Mouse (Mus musculus): ENCODE results near the gene Tmtc1. TPM values are rescaled to one million over a fixed set of nuclear protein-coding genes. Genes with fewer than 3 reads are reported as not detected.
A peak's percentile ranks its signal among the peaks of the same experiment; 100 is the strongest.

Tmtc1 gene
- total RNA-seq, 4 experiments from 2014 or later, result 52.4 to 83.5 (median 65.3) TPM

DNA sequence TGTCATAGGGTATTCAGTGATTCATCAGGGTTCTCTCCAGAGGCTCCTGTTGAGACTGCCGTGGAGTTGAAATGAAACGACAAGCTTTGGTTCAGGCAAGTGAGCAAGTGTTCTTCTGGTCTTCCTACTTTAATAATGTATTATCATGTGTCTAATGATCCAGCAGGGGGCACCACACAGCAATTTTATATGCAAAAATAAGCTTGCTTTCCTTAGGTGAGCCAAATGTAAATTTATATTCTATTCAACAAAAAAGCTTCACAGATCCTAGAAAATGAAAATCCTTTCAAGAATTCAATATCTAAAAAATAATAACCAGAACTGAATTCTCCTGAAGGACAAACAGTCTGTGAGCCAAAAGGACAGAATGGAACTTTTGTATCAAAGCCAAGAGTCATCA lies 195.6 kb downstream of the Tmtc1 start:
- DNase-seq (ENCODE audit: low spot score in 2 of 2), result peak in 1 of 2 experiments; percentile 11

DNA sequence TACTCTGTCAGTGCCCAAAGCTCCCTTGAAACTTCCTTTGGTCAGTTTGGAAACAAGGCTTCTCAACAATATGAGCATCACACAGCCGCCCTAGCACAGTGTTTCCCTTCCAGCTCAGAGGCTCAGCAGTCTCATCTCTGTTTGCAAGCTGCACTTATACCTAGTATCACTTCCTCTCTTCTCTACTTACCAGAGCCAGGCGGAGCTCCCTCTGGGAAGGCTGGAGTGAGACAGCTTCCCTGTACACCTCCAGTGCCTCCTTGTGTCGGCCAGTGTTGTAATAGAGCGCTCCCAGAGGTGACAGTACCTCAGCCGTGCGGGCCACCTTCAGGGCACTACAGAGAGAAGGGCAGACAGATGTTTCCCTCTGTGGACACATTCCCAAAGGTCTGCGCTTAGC lies 197.6 kb downstream of the Tmtc1 start:
- no peak for DNase-seq (ENCODE audit: low spot score in 2 of 2)

DNA sequence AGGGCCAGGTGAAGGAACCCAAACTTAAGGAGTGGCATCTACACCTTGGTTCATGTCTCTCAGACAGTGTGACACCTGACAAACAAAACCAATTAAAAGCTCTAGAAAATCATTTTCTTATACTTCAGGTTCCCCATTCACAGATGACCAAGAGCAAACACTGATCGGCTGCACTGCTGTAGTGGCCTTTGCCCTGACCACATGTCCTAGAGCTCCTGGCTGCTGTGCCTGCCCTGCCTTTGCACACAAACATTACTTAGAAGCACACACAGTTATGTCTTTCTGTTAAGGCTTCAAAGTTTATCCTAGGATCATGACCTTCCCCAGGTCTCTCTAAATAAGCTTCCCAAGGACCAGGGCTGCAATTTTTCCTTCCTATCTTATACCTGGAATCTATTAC lies 199.4 kb downstream of the Tmtc1 start:
- DNase-seq (ENCODE audit: low spot score in 2 of 2), result no peak

DNA sequence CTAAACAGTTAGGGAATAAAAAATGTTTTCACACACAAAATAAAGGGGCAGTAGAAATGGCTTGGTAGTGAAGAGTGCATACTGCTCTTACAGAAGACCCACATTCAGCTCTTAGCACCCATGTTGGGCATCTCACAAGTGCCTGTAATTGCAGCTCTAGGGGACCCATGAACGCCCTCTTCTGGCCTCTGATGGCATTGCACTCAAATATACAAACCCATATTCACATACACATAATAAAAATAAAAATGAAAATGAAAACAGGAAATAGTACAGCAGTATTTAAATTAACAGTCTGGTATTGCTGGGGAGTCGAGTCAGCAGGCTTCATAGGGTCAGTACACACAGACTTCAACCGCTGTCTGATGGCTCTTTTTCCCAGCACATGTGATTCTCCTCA lies 201.9 kb downstream of the Tmtc1 start:
- no peak for DNase-seq (ENCODE audit: low spot score in 2 of 2)

DNA sequence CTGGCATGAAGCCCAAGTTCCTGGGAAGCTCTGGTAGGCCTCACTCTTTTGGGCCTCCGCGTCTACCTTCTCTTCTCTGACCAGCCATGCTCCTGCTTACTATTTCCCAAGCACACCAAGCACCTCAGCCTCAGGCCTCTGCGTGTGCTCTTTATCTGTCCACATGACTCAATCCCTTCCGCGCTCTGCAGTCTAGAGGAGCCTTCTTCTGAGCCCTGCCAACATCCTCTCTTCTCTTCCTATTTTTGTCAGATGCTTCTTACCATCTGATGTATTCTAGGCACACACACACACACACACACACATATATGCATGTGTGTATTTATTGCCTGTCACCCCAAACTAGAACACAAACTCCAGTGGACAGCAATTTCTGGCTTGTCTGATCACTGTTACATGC lies 202.5 kb downstream of the Tmtc1 start:
- no peak for DNase-seq (ENCODE audit: low spot score in 2 of 2)

DNA sequence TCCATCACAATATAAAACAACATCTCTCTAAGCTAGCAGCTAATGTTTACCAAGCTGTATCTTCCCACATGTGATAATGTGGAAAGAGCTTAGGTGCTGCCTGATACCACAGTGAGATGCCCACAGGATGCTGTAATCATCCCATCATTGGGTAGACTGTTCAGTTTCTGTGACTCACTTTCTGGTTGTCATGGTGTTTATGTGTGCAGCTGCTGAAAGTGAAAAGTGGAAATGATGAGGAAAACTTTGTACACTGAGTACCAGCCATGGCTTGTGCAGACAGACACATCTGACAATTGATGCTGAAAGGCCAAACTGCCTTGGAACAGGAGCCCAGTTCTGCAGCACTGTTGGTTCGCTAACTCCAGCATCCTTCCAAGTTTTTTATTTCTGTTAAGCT lies 204.9 kb downstream of the Tmtc1 start:
- DNase-seq (ENCODE audit: low spot score in 2 of 2), result no peak

DNA sequence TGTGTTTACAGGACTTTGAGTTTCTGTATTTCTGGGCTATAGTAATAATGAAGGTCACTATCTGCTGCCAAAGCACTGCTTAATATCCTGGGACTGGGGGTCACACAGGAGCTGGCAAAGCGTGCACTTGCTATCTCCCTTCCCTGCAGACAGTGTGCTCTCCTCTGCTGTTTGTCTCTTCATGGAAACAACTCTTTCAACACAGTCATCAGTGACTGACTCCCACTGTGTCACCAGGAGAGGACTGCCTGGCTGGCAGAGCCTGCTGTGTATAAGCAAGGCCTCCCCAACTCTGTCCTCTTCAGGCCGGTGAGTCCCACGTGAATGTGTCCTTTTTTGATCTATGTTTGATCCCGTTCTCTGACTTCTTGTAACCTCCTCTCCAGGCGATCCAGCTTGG lies 206.7 kb downstream of the Tmtc1 start:
- no peak for DNase-seq (ENCODE audit: low spot score in 2 of 2)

DNA sequence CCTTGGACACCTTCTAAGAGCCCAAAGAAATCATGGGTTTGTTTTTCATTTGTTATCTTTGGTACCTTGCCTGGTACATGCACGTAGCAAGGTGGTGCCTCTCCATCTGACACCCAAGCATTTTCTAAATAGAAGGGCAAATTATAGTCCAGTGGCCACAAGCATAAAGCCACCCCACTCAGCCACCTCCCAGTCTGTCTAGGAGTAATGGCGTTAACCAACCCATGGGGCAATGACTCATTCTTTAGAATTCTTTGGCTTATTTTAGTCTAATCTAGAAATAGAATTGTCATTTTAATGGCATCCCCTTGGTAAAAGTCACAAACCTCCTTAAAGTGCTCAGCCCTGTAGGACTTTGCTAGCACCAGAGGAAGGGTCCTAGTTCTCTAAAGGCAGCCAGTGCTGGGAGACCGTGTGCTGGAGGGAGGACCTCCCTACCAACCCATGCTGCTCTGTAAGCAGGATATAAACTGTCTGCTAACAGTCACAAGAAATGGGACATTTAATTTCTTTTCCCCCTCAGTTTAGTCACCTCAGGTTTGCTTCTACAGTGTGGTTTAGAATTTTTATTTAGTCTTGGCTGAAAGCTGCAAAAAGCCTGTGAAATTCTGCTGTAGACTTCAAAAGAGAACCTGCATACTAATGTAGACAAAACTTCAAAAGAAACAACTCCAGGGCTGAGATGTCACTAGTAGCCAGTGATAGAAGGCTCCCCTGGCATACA lies 209.9 kb downstream of the Tmtc1 start:
- DNase-seq (ENCODE audit: low spot score in 2 of 2), result no peak

DNA sequence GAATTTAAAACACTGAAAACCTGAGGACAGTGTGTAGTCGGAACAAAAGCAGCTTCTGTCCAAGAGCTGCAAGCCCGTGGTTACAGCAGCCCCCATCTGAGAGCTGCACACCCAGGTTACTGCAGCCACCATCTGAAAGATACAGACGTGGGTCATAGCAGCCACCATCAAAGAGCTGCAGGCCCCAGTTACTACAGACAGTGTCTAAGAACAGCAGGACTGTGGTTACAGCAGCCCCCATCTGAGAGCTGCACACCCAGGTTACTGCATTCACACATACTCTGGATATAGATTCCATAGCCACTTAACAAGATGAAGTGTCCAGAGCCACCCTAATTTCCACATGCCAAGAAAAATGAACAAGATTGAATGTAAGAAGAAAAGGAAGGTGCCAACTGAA lies 216.6 kb downstream of the Tmtc1 start:
- no peak for DNase-seq (ENCODE audit: low spot score in 2 of 2)

DNA sequence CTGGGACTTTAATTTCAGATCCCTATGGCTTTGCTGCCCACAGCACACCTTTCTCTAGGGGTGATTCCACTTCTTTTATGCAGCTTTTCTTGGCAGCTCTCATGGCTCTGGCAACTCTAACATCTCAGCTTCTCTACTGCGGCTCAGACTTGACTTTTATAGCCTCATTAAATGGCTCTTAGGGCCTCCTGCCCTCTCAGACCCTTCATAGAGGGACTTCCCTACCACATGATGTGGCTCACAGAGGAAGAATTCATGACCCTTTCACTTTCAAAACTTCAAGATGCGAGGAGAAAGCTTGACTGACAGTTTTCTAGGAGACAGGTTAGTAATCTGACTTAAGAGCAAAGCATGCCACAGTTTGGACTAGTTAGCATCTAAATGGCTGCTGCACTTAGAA lies 221.5 kb downstream of the Tmtc1 start:
- DNase-seq (ENCODE audit: low spot score in 2 of 2), result no peak

DNA sequence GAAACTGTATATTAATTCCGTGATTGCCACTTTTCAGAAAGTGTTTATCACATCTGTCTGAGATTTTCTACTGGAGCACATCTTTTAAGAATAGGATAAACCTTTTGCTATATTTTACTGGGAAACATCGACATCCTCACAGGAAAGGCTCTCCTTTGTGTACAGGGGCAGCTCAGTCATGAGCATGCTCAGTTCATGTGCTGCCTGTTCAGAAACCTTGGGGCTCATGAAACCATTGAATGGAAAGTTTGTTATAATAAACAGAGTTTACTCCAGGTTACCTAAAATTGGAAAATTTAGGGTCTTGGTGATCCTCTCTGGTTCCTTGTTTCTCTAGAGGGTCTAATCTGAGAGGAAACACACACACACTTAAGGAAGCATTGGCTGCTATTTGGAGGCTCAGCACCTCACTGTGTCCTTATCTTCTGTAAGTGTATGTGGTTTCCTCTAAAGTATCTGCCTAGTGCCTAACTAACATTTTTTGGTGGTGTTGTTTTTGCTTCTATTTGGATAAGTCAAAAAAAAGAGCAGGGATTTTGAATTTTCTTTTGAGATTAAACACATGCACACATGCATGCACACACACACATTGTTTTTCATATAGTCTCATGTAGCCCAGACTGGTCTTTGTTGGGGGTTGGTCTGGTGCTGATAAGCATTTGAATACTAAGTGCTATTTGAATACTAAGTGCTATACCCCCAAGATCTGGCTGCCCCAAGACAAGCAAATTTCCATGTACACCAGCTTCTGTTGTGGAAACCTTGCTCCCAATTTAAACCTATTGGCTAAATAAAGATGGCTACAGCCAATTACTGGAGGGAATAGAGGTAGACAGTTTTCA lies 225.7 kb downstream of the Tmtc1 start:
- no peak for DNase-seq (ENCODE audit: low spot score in 2 of 2)

DNA sequence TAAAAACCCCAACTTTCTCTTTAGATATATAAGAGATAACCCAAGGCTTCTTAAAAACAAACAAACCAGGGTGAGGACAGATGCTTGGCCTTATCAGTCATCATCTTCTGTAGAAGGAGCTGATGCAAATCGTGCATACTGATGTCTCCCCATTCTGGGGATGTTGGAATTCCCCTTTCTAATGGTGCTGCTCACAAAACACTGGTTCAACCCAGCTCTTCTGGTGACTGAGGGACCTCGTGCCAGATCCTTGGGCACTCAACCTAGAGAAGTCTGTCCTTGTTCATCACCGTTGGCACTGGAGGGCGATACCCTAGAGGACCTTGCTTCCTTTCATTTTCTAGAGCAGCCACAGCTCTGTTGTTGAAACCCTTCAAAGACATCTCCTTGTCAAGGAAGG lies 227.4 kb downstream of the Tmtc1 start:
- no peak for DNase-seq (ENCODE audit: low spot score in 2 of 2)

DNA sequence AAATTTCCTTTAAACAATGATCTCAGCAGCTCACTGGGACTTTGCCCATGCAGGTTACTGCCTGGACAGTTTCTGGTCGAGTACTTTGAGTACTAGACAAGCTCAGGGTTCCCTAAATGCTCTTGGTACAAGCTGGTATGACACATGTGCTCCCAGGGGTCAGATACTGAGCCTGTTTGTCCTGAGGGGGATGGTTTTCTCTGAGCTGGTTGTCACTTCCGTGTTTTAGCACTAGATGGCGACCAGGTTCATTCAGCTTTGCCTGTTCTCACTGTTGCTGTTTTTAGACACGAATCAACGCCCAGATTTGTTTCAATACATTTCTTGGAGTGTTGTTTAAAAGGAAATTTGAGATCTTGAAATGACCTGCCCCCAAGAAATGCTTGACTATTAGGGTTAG lies 229.4 kb downstream of the Tmtc1 start:
- DNase-seq (ENCODE audit: low spot score in 2 of 2), result peak in 1 of 2 experiments; percentile 9

DNA sequence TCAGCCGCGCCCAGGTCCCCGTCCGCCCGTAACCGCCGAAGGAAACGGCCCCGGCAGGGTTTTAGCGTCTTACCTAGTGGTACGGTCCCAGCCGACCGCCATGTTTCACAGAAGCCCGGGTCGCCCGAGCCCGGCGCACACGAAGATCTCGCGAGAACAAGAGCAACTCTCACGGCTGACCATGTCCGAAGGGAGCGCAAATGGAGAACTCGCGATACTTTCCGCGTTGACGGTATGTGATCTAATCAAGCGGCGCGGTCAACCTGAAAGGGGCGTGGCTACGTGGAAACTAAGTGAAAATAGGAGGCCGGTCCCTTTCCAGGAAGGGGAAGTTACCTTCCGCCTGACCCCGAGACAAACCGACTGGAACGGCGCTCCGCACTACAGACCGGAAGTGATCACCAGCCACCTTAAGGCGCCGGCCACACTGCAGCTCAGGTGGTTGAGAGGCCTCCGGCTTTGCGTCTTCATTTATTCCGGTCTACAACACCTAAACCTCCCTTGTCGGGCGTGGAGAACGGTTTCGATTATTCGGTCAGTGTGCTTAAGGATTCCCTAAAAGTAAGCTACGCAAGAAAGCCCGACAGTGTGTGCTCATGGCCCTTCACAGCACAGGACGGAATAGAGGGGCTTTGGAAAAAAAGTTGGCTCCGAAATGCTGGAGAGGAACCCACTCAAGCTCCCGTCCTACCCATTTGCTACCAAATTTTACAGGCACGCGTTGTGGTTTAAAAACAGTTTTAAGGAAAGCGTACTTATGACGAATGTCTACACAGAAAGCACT lies 232.1 kb downstream of the Tmtc1 start, which contains the start of gene Ergic2:
Gene Ergic2 (minus strand): TSS at position 478 of the 784 bp plus-strand sequence.
- DNase-seq (ENCODE audit: low spot score in 2 of 2), result peak; percentile 96 to 97

DNA sequence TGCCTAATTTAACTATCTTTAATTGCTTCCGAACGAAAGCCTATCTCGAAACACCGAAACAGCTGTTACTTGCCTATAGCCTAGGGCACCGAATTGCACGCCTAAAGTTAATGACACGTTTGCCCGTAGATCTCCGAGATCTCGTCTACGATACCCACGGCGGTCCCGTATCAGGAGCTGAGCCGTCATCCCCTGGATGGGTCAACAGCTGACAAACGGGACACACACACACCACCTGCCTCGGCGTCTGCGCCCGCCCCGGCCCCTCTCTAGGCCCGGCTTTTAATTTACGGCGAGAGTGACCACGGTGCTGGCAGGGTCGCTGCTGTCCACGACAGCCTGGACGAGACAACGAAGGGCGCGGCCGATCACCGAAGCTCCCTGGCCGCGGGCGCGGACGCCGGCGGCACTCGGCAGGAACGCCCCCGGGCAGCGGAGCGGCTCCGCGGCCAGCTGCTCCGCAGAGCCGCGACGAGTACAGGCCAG lies 232.8 kb downstream of the Tmtc1 start:
- DNase-seq (ENCODE audit: low spot score in 2 of 2), result peak in 1 of 2 experiments; percentile 5

DNA sequence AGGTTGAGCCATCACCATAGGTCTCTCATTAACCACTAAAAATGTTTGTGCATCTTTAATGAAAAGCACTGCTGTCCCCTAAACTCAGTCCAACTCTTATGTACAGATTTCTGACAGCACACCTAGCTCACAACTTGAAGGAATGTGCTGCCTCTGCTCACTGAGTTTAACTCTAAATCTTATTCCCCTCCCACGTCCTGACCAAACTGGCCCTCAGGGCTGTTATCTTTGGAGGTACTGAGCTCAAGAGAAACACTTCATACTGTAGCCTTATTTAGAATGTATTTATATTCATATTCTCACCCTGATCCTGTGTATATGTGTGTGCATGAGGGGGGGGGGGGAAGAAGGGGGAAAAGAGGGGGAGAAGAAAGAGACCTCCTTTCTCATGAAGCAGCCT lies 236.7 kb downstream of the Tmtc1 start:
- DNase-seq (ENCODE audit: low spot score in 2 of 2), result no peak

DNA sequence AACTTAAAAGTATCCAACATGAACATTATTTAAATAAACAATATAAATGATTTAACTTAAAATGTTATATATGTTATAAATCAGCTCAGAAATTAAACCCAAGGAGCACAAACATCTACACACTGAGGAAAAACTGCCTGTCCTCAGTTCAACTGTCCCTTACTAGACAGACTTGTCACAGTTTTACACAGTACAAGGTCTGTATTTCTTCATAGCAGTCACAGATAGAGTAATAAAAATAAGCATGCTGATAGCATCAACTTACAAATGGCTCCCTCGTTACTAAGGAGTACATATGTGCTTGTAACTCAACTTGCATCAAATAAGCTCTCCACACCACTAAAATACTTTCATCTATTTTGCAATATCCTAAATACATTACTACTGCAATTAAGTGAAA lies 239.1 kb downstream of the Tmtc1 start:
- no peak for DNase-seq (ENCODE audit: low spot score in 2 of 2)

DNA sequence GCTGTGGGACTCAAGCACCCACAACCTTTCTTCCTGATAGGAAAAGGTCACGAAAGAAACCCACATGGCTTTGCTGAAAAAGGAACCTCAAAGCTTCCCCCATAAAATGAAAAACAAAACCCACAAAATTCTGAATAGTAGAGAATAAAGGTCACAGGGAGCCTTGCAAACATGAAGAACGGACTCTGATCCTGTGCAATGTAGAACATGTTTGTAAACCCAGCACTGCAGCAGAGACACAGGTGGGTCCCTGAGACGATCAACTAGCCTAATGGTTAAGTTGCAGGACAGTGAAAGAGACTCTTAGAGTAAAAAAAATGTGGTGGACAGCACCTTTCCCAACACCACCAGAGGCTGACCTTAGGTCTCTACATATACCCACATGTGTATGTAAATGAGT lies 244.5 kb downstream of the Tmtc1 start:
- DNase-seq (ENCODE audit: low spot score in 2 of 2), result no peak

DNA sequence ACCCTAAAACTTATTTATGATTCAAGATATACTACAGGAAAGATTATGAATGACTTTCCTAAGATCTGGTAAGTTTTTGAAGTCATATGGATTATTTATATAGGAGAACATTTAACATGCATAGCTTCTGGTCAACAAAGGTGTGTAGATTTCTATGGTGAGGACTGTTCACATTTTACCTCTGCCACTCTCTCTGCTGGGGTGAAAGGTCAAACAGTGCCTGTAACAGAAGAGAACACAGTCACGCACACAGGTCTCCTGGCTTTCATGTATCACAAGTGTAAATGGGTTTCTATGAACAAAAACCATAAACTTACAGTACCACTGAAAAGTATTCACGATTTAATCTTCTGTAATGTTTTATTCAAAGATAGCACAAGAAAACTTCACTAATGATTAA lies 245.0 kb downstream of the Tmtc1 start:
- DNase-seq (ENCODE audit: low spot score in 2 of 2), result no peak

DNA sequence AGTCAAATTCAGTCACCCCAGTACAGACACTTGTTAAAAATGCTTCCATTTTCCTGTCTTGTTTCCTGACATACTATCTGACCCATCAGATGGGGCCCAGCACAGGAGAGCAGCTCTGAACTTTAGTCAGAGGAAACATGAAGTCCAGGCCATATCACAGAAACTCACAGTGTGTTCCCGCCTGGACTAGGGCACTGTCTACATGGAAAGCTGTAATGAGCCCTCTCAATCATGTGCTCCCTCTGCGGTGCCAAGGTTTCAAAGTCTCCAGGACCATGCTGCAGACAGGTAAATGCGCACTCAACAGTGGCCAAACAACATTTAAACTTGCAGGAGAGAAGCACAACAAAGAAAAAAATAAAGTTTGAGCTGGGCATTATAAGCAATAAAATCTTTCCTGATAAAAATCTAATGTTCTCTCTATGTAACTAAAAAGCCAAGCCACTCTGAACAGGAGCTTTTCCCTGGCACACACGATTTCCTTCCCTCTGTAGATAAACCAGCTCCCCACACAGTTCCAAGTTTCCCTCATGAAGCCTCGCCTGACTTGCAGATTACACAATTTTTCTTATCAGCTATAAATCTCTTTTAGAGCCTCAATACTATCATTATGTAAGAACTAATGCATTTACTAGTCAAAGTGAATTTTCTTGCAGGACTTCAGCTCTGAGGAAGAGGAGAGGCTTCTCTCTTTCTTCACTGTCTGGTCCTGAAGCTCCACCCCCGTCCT lies 250.1 kb downstream of the Tmtc1 start:
- DNase-seq (ENCODE audit: low spot score in 2 of 2), result no peak

DNA sequence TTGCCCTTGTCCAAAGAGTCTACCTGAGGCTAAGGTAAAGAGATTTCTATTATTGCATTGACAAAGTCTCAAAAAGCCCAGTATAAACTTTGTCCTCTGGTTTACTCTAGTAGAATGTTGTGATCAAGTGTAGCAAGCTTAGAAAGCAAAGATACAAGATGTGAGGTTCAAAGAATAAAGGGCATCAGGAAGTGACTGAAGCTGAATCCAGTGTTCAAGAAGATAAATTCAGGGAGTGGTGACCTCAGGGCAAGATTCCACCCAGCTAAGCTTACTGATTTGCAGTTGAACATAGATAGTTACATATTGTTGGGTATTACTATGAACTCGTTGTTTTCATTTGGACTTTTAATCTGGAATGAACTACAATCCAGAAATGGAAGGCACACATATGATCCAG lies 258.5 kb downstream of the Tmtc1 start:
- no peak for DNase-seq (ENCODE audit: low spot score in 2 of 2)

Measured in gastrocnemius, adult 8-10 months (tissue).